Mouse (Mus musculus): Measurements from ENCODE around the gene Poldip3.

Gene Poldip3

GRCm38 (mm10) chr15:83165526-83166315, 16.5 kb upstream of the Poldip3 start:
- DNase-seq (ENCODE audit: extremely low read depth, low read depth, low spot score), result no peak

GRCm38 (mm10) chr15:83164971-83165471, 15.8 kb upstream of the Poldip3 start:
- no peak for DNase-seq (ENCODE audit: extremely low read depth, low read depth, low spot score)

GRCm38 (mm10) chr15:83162818-83163485, 13.8 kb upstream of the Poldip3 start:
- no peak for DNase-seq (ENCODE audit: extremely low read depth, low read depth, low spot score)

- DNase-seq (ENCODE audit: extremely low read depth, low read depth, low spot score), result no peak
These were observed 12.8 kb upstream of the Poldip3 start for GRCm38 (mm10) chr15:83162001-83162400.

- DNase-seq (ENCODE audit: extremely low read depth, low read depth, low spot score), result no peak
These were observed 12.0 kb upstream of the Poldip3 start for GRCm38 (mm10) chr15:83161062-83161748.

- no peak for DNase-seq (ENCODE audit: extremely low read depth, low read depth, low spot score)
These were observed 11.4 kb upstream of the Poldip3 start for GRCm38 (mm10) chr15:83160561-83160960.

GRCm38 (mm10) chr15:83159823-83160222, 10.6 kb upstream of the Poldip3 start:
- DNase-seq (ENCODE audit: extremely low read depth, low read depth, low spot score), result no peak

- DNase-seq (ENCODE audit: extremely low read depth, low read depth, low spot score), result no peak
These were observed 9.5 kb upstream of the Poldip3 start for GRCm38 (mm10) chr15:83158587-83159160.

- DNase-seq (ENCODE audit: extremely low read depth, low read depth, low spot score), result no peak
These were observed 8.5 kb upstream of the Poldip3 start for GRCm38 (mm10) chr15:83157667-83158064.

- no peak for DNase-seq (ENCODE audit: extremely low read depth, low read depth, low spot score)
These were observed 7.9 kb upstream of the Poldip3 start for GRCm38 (mm10) chr15:83156929-83157666.

- DNase-seq (ENCODE audit: extremely low read depth, low read depth, low spot score), result no peak
These were observed 6.7 kb upstream of the Poldip3 start for GRCm38 (mm10) chr15:83155672-83156419.

- DNase-seq (ENCODE audit: extremely low read depth, low read depth, low spot score), result no peak
These were observed 5.1 kb upstream of the Poldip3 start for GRCm38 (mm10) chr15:83154309-83154708.

GRCm38 (mm10) chr15:83150694-83151093, 1.5 kb upstream of the Poldip3 start:
- DNase-seq (ENCODE audit: extremely low read depth, low read depth, low spot score), result no peak

GRCm38 (mm10) chr15:83150073-83150442, 874 bp upstream of the Poldip3 start:
- DNase-seq (ENCODE audit: extremely low read depth, low read depth, low spot score), result no peak

- DNase-seq (ENCODE audit: extremely low read depth, low read depth, low spot score), result no peak
These were observed 386 bp downstream of the Poldip3 start for GRCm38 (mm10) chr15:83148801-83149195.

- DNase-seq (ENCODE audit: extremely low read depth, low read depth, low spot score), result no peak
These were observed 789 bp downstream of the Poldip3 start for GRCm38 (mm10) chr15:83148395-83148794.

GRCm38 (mm10) chr15:83145541-83145940, 3.6 kb downstream of the Poldip3 start:
- no peak for DNase-seq (ENCODE audit: extremely low read depth, low read depth, low spot score)

- no peak for DNase-seq (ENCODE audit: extremely low read depth, low read depth, low spot score)
These were observed 6.3 kb downstream of the Poldip3 start for GRCm38 (mm10) chr15:83142861-83143260.

- DNase-seq (ENCODE audit: extremely low read depth, low read depth, low spot score), result no peak
These were observed 13.5 kb downstream of the Poldip3 start for GRCm38 (mm10) chr15:83135654-83136053.

- DNase-seq (ENCODE audit: extremely low read depth, low read depth, low spot score), result no peak
These were observed 14.5 kb downstream of the Poldip3 start for GRCm38 (mm10) chr15:83134671-83135070.
